Mouse (Mus musculus): ENCODE data around the gene Prickle2.

Prickle2 gene

DNA sequence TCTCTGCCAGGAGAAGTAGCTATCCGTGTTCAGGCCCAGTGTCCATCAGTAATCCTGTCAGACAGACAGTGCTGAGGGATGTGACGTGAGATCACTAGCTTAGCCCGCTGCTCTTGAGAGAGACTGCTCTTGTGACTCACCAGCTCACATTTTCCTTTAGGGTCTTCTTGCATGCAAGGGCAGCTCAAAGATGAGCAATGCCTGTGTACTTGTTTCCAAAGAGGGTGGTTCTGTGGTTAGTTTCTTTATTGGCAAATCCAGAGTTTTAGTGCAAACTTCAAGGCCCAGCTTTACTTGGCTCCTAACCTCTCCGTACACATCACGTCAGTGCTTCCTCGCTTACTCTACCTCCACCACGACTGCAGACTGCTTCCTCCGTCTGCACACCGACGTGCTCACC, 324.9 kb downstream of the Prickle2 start:
- DNase-seq (ENCODE audit: low read depth): peak; percentile 7

DNA sequence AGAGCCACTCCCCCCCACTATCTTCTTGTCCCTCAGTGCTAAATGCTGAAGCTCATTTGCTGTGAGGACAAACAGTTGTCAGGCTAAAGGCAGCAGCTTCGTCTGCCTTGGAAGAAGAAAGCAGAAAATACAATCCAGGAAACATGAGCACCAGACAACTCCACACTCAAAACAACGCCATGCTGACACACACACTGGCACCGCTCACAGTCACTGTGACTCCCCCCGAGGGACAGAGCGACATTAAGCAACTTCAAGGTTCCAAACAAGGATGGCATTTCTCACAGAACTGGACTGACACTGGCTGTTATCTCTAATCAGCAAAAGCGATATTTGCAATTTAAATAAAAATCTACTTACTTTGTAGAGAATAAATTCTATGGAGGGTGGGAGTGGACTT, 331.1 kb downstream of the Prickle2 start:
- DNase-seq (ENCODE audit: low read depth): no peak

DNA sequence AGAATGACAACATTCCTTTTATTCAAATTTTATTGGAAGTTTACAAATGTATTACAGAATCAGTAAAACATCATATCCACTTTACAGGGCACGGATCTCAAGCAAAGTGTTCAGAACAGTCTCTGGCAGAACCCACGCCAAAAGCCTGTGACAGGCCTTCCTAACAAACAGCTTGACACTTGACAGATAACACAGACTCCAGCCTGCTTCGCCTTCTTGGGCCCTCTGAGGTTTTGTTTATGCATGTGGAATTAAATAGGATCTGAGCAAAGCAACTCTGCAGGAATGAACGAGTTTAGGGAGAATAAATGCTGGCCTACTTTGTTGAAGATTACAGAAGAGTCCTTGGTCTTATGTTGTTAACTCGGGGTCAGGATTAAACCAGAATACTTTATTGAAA, 335.1 kb downstream of the Prickle2 start:
- no peak for DNase-seq (ENCODE audit: low read depth)

- DNase-seq (ENCODE audit: low read depth): no peak
Measured at GRCm38 (mm10) chr6:92347278-92348028, 358.5 kb downstream of the Prickle2 start.

- DNase-seq (ENCODE audit: low read depth): no peak
Measured at GRCm38 (mm10) chr6:92346729-92347128, 359.2 kb downstream of the Prickle2 start.

GRCm38 (mm10) chr6:92345151-92345550, 360.8 kb downstream of the Prickle2 start:
- DNase-seq (ENCODE audit: low read depth): no peak

DNA sequence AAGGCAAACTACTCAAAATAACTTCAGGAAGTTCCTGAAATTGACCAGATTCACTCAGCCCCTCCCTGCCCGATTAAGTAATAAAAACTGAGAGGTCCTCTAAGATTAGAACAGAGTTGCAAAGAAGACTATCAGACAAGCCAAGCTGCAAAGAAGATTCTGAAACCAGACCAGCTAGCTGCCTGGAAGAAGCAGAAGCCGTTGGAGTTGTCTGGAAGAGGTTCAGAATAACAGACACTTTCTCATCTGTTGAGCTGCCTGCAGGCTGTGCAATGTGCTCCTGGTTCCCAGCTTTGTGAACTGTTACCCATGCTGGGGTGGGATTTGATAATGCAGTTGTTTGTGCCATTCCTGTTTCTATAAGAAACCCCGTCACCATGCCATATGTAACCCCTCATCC, 361.4 kb downstream of the Prickle2 start:
- DNase-seq (ENCODE audit: low read depth): no peak

Data from fibroblast of lung, adult 2 months (primary cell).